Mouse (Mus musculus): Measurements from ENCODE around the gene Cux1. TPM values are rescaled to one million over a fixed set of nuclear protein-coding genes. Genes with fewer than 3 reads are reported as not detected.

Cux1 gene
- total RNA-seq, 2 experiments from 2014 or later, result 36.0 to 38.1 TPM

GRCm38 (mm10) chr5:136375350-136375749 is 191.9 kb downstream of the Cux1 start:
- no peak for DNase-seq

GRCm38 (mm10) chr5:136372276-136372675 is 195.0 kb downstream of the Cux1 start:
- DNase-seq, result no peak

DNA sequence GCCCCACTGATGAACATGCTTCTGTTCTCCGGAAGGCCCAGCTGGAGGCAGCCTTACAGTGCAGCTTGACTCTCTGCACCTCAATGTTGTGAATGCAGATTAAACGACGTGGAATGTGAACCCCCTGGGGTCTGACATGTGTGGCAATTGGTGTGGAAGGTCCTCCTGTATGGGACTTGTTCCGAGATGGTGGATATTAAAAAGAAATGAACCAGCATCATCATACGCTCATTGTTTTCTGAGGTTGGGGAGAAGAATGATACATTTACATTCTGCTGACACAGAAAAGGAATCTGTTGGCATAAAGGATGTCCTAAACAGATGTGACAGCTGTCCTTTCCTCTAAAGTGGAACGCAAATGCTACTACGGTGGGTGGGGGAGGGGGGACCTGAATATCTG is 203.9 kb downstream of the Cux1 start:
- no peak for DNase-seq

GRCm38 (mm10) chr5:136362473-136363230 is 204.6 kb downstream of the Cux1 start:
- no peak for DNase-seq

DNA sequence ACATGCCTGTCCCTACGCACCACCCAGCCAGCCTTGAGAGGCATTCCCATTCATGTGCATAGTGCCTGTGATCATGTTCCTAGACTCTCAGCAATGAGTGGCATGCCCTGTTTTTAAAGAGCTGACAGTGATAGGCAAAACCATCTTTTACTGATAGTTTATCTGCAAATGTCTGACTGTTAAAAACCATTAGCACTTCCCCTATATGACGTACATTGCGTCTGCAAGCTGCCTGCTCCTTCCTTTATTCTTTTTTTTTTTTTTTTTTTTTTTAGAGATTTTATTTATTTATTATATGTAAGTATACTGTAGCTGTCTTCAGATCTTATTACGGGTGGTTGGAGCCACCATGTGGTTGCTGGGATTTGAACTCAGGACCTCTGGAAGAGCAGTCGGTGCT is 205.3 kb downstream of the Cux1 start:
- no peak for DNase-seq

- peak in 1 of 2 experiments; percentile 17 for DNase-seq
Observed at GRCm38 (mm10) chr5:136357227-136357626, 210.1 kb downstream of the Cux1 start.

GRCm38 (mm10) chr5:136355583-136356126 is 211.6 kb downstream of the Cux1 start:
- no peak for DNase-seq

- no peak for DNase-seq
Observed at GRCm38 (mm10) chr5:136354729-136355128, 212.6 kb downstream of the Cux1 start.

DNA sequence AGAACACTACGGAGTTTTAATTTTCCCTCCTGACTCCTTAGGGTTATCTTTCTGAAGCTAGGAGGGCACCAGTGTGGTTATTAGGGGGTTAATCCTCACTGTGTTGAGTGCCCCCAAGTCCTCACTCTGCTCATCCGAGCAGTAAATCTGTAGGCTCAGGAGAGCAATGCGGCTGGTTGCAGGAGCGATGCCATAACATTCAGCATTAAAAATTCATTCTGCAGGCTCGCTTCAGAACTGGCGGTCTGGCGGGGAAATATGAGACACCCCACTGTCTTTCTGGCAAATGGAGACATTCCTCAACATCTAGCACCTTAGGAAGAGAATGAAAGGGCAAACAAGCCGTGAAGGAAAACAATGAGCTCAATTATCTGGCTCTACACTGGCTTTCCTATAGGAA is 214.2 kb downstream of the Cux1 start:
- DNase-seq, result no peak

GRCm38 (mm10) chr5:136343156-136343890 is 224.0 kb downstream of the Cux1 start:
- DNase-seq, result no peak

DNA sequence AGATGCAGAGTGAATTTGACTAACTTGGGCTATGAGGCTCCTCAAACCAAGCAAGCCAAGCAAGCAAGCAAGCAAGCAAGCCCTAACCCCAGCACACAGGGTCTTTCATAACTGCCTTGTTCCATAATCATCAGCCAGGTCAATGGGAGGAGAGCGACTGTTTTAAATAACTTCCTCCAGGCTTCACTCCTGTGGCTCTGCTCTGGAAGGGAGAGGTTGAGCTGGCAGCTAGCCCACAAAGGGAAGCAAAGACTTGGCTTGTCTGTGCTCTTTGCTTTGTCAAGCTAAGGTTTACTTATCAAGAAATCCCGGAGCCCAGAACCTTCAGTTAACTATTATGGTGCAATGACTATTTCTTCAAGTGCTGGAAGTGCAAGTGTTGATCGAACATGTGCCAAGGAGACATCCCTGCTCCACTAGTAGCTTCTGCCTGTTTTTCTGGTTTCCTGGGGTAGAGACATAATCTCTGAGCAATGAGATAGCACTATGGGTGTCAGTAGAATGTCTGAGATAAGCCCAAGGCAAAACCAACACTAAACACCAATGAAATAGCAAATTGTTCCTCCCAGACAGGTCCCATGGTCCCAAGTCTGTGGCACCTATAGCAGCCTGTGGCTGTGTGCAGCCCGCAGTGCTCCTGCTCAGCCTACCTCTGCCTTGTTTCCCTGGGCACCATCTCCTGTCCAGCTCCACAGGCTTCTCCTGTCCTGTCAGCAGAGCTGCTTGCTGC is 230.3 kb downstream of the Cux1 start:
- DNase-seq, result no peak

GRCm38 (mm10) chr5:136335681-136336080 is 231.6 kb downstream of the Cux1 start:
- no peak for DNase-seq

GRCm38 (mm10) chr5:136334780-136335179 is 232.5 kb downstream of the Cux1 start:
- no peak for DNase-seq

- no peak for DNase-seq
Observed at GRCm38 (mm10) chr5:136334051-136334450, 233.2 kb downstream of the Cux1 start.

DNA sequence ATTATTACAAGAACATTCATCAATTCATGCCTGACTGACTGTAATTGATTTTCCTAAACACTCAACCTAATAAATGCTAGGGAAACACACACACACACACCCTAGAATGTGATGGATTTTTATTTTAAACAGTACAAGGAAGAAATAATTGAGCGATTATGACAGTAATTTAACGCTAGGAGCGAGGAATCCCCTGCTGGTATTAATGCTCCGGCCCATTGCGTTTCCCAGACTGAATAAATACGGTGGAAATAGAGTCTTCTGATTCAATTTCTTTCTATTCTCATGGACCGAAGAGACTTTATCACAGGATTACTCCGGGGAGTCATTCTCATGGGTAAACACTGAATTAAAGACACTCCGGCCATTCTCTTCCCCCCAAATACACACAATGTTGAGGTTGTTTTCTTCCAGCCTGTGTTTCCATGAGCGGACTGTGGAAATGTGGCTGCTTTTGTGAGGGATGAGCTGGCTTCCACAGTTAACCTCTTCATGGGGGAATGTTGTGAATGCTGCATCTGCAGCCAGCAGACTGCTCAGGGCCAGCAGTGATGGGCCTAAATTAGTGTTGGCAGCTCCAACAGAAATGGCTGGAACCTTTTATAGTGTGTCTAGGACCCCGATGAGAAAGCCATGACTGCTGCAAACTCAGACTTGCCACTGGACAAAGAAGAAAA is 234.4 kb downstream of the Cux1 start:
- no peak for DNase-seq

DNA sequence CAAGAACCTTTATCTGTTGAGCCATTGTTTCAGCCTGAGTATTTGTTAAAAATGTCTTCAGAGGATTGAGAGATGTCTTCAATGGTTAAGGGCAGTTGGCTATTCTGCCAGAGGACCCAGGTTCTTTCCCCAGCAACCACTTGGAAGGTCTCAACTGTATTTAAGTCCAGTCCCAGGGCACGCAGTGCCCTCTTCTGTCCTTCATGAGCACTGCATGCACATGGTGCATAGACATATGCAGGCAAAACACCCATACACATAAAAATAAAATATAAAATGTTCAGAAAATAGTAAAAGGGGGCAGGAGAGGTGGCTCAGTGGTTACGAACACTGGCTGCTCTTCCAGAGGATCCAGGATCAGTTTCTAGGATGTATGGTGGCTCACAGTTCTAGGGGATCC is 239.6 kb downstream of the Cux1 start:
- no peak for DNase-seq

DNA sequence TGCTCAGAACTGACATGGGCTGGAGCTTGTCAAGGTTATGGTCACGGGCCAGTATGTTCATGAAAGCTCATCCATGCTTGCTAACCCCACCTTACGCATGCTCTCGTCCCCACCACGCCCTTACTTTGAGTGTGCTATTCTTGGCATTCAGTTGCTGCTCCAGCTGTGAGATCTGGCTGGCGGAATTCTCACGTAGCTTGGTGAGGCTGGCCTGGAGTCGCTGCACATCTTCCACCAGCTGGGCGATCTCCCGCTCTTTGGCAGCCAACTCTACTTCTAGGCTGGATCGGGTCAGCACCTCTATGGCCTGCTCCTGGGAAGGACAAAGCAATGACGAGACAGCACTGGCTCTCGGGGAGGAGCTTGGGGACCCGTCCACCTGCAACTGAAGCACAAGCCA is 240.7 kb downstream of the Cux1 start:
- no peak for DNase-seq

- DNase-seq, result no peak
Observed at GRCm38 (mm10) chr5:136324506-136324905, 242.8 kb downstream of the Cux1 start.

GRCm38 (mm10) chr5:136321378-136321777 is 245.9 kb downstream of the Cux1 start:
- no peak for DNase-seq

- no peak for DNase-seq
Observed at GRCm38 (mm10) chr5:136312566-136312965, 254.7 kb downstream of the Cux1 start.

- no peak for DNase-seq
Observed at GRCm38 (mm10) chr5:136312166-136312565, 255.1 kb downstream of the Cux1 start.

GRCm38 (mm10) chr5:136306254-136306653 is 261.0 kb downstream of the Cux1 start:
- no peak for DNase-seq

All from layer of hippocampus, postnatal 36 days (tissue).